In the genomic region with DNA sequence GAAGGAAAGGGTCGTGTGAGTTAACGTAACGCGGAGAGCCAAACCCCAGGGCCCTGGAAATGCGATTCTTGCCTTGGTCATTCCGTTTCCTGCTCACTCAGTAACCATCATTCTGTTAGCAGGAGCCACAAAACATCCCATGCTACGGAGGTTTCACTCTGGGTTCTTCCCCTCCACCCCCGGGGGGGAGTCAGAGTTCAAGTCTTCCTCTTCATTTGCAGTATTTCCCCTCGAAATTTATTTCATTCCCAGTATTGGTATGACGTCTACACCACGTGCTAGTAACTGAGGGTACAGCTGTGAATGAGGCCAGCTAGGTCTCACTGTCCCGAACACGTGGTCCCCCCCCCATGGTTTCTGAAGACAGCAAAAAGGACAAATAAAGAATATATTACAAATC, we compare ENCODE assay signal across 8 mouse cellular contexts. TPM values are rescaled to one million over a fixed set of nuclear protein-coding genes. Genes with fewer than 3 reads are reported as not detected.
DNase-seq lines count a peak whose midpoint lies in the region; ATAC-seq and TF ChIP-seq lines count a peak whose summit lies in the region.

No protein-coding gene starts in this region.

- H3K9me3 ChIP-seq in heart, embryonic 12.5 days (replicated peaks): no peaks in the 10 kb centered on the region
- no peaks in the 10 kb centered on the region for H3K9me3 ChIP-seq in E14TG2a.4 (ENCODE audit: low read length)
- no peaks in the 10 kb centered on the region for H3K9me3 ChIP-seq in forebrain, embryonic 13.5 days (replicated peaks)
- H3K9me3 ChIP-seq in liver, embryonic 15.5 days (replicated peaks): no peaks in the 10 kb centered on the region

- no peak for TF ChIP-seq CTCF in E14TG2a.4 (conservative IDR thresholded peaks at IDR 0.05; ENCODE audit: low read length)

- peak overlapping the region; percentile 71 for H3K4me3 ChIP-seq in heart, embryonic 12.5 days
- H3K4me3 ChIP-seq in E14TG2a.4 (replicated peaks; ENCODE audit: low read length): peak overlapping the region; percentile 88
- peak overlapping the region; percentile 84; the same call in 1 of the 2 replicates for H3K4me3 ChIP-seq in forebrain, embryonic 13.5 days
- H3K4me3 ChIP-seq in liver, embryonic 15.5 days (replicated peaks): peak overlapping the region; percentile 94

- H3K9ac ChIP-seq in heart, embryonic 12.5 days: peak overlapping the region; percentile 80; the same call in 1 of the 2 replicates
- no peak overlapping the region for H3K9ac ChIP-seq in forebrain, embryonic 13.5 days
- H3K9ac ChIP-seq in liver, embryonic 15.5 days: peak overlapping the region; percentile 88

- no peaks in the 10 kb centered on the region for H3K27me3 ChIP-seq in heart, embryonic 12.5 days (replicated peaks)
- H3K27me3 ChIP-seq in E14TG2a.4 (ENCODE audit: insufficient read depth, low read length): no peaks in the 10 kb centered on the region
- H3K27me3 ChIP-seq in forebrain, embryonic 13.5 days: no peaks in the 10 kb centered on the region
- H3K27me3 ChIP-seq in liver, embryonic 15.5 days: no peaks in the 10 kb centered on the region

- ATAC-seq in heart, embryonic 12.5 days (ENCODE audit: insufficient number of reproducible peaks, low FRiP score): no peak
- no peak for ATAC-seq in forebrain, embryonic 13.5 days
- ATAC-seq in liver, embryonic 15.5 days (ENCODE audit: insufficient read depth): no peak

- peaks cover 27% of the 10 kb centered on the region for H3K36me3 ChIP-seq in heart, embryonic 12.5 days
- peaks cover 52% of the 10 kb centered on the region for H3K36me3 ChIP-seq in E14TG2a.4 (ENCODE audit: insufficient read depth, low read length)
- H3K36me3 ChIP-seq in forebrain, embryonic 13.5 days (ENCODE audit: poor library complexity, severe bottlenecking): peaks cover 34% of the 10 kb centered on the region
- H3K36me3 ChIP-seq in liver, embryonic 15.5 days (replicated peaks): peaks cover 43% of the 10 kb centered on the region

- peak overlapping the region; percentile 91 for H3K4me2 ChIP-seq in heart, embryonic 12.5 days
- peak overlapping the region; percentile 98 for H3K4me2 ChIP-seq in forebrain, embryonic 13.5 days
- peak overlapping the region; percentile 85 for H3K4me2 ChIP-seq in liver, embryonic 15.5 days

- 63% methylated on average over 13 of the region's 13 CpGs for WGBS in heart, embryonic 12.5 days
- 88% methylated on average over 13 of the region's 13 CpGs for WGBS in forebrain, embryonic 13.5 days
- WGBS in liver, embryonic 15.5 days (ENCODE audit: insufficient replicate concordance): 39% methylated on average over 13 of the region's 13 CpGs

- H3K27ac ChIP-seq in heart, embryonic 12.5 days (ENCODE audit: poor library complexity, severe bottlenecking): no peak overlapping the region
- H3K27ac ChIP-seq in forebrain, embryonic 13.5 days: no peak overlapping the region
- H3K27ac ChIP-seq in liver, embryonic 15.5 days (replicated peaks): peak overlapping the region; percentile 91

- DNase-seq in heart, postnatal 36 days: no peak
- no peak for DNase-seq in urinary bladder, adult 2 months (ENCODE audit: low spot score)
- DNase-seq in layer of hippocampus, postnatal 10 days (ENCODE audit: low spot score in 2 of 2): no peak
- DNase-seq in left cerebral cortex, postnatal 36 days (ENCODE audit: low spot score in 2 of 2): no peak

- intact Hi-C loops in heart, postnatal 36 days (cut with DNase I): no loop called here
- intact Hi-C loops in left cerebral cortex, postnatal 36 days (cut with DNase I): no loop called here

- H3K4me1 ChIP-seq in heart, embryonic 12.5 days (replicated peaks): peaks cover 26% of the 10 kb centered on the region
- peaks cover 70% of the 10 kb centered on the region for H3K4me1 ChIP-seq in E14TG2a.4 (replicated peaks; ENCODE audit: low read depth, low read length)
- H3K4me1 ChIP-seq in forebrain, embryonic 13.5 days: peaks cover 20% of the 10 kb centered on the region
- H3K4me1 ChIP-seq in liver, embryonic 15.5 days (replicated peaks): peaks cover 50% of the 10 kb centered on the region

RNA-seq across cellular contexts. Expression of gene H2afj, which starts 1.6 kb away (rescaled TPM):
- polyA plus RNA-seq in heart, embryonic 12.5 days (2016; fragmentation: Nextera tagmentation; extraction: Ambion mirVana): 85.2 and 86.2 TPM in 2 replicates
- 10 to 100 TPM; 29.9 to 30.9 TPM for total RNA-seq in heart, postnatal 36 days (2021)
- 125 and 140 TPM in 2 replicates for polyA plus RNA-seq in forebrain, embryonic 13.5 days (2015; fragmentation: Nextera tagmentation; extraction: Ambion mirVana)
- 113 and 131 TPM in 2 replicates for polyA plus RNA-seq in liver, embryonic 15.5 days (2015; fragmentation: Nextera tagmentation; extraction: Ambion mirVana)
- 152 and 198 TPM in 2 replicates for polyA plus RNA-seq in urinary bladder, adult 2 months (2012; rRNA removed)
- total RNA-seq in layer of hippocampus, postnatal 10 days (2021): 10 to 100 TPM; 54.6 to 70.6 TPM
- 10 to 100 TPM; 55.2 to 67.5 TPM for total RNA-seq in left cerebral cortex, postnatal 36 days (2021)

RNA-seq across cellular contexts. Expression of gene Hist4h4, which starts 5.5 kb away (rescaled TPM):
- polyA plus RNA-seq in heart, embryonic 12.5 days (2016; fragmentation: Nextera tagmentation; extraction: Ambion mirVana): 0.41 and 0.45 TPM in 2 replicates
- 1 to 10 TPM; 8.2 to 8.5 TPM for total RNA-seq in heart, postnatal 36 days (2021)
- 0.97 and 1.2 TPM in 2 replicates for polyA plus RNA-seq in forebrain, embryonic 13.5 days (2015; fragmentation: Nextera tagmentation; extraction: Ambion mirVana)
- polyA plus RNA-seq in liver, embryonic 15.5 days (2015; fragmentation: Nextera tagmentation; extraction: Ambion mirVana): 0.93 and 1.2 TPM in 2 replicates
- 0.17 and 0.18 TPM in 2 replicates for polyA plus RNA-seq in urinary bladder, adult 2 months (2012; rRNA removed)
- total RNA-seq in layer of hippocampus, postnatal 10 days (2021): 10 to 100 TPM; 10.9 to 14.3 TPM
- total RNA-seq in left cerebral cortex, postnatal 36 days (2021): 10 to 100 TPM in 1 of 2 experiments, 1 to 10 TPM in 1; 9.2 to 11.7 TPM

RNA-seq across cellular contexts. Expression of gene BC049715, which starts 17.8 kb away (rescaled TPM):
- 1.5 and 2.0 TPM in 2 replicates for polyA plus RNA-seq in heart, embryonic 12.5 days (2016; fragmentation: Nextera tagmentation; extraction: Ambion mirVana)
- under 1 TPM; 0.27 to 0.36 TPM for total RNA-seq in heart, postnatal 36 days (2021)
- 0.85 and 1.9 TPM in 2 replicates for polyA plus RNA-seq in forebrain, embryonic 13.5 days (2015; fragmentation: Nextera tagmentation; extraction: Ambion mirVana)
- polyA plus RNA-seq in liver, embryonic 15.5 days (2015; fragmentation: Nextera tagmentation; extraction: Ambion mirVana): 0.71 and 1.0 TPM in 2 replicates
- 0.40 and 0.52 TPM in 2 replicates for polyA plus RNA-seq in urinary bladder, adult 2 months (2012; rRNA removed)
- total RNA-seq in layer of hippocampus, postnatal 10 days (2021): 1 to 10 TPM; 3.1 to 4.9 TPM
- total RNA-seq in left cerebral cortex, postnatal 36 days (2021): 1 to 10 TPM; 3.5 to 4.7 TPM

RNA-seq across cellular contexts. Expression of gene Wbp11, which starts 18.4 kb away (rescaled TPM):
- 90.5 and 91.8 TPM in 2 replicates for polyA plus RNA-seq in heart, embryonic 12.5 days (2016; fragmentation: Nextera tagmentation; extraction: Ambion mirVana)
- total RNA-seq in heart, postnatal 36 days (2021): 10 to 100 TPM; 63.3 to 64.1 TPM
- polyA plus RNA-seq in forebrain, embryonic 13.5 days (2015; fragmentation: Nextera tagmentation; extraction: Ambion mirVana): 94.5 and 98.8 TPM in 2 replicates
- polyA plus RNA-seq in liver, embryonic 15.5 days (2015; fragmentation: Nextera tagmentation; extraction: Ambion mirVana): 49.0 and 51.6 TPM in 2 replicates
- polyA plus RNA-seq in urinary bladder, adult 2 months (2012; rRNA removed): 31.2 and 40.7 TPM in 2 replicates
- 100 to 1,000 TPM; 109 to 110 TPM for total RNA-seq in layer of hippocampus, postnatal 10 days (2021)
- 100 to 1,000 TPM; 122 to 125 TPM for total RNA-seq in left cerebral cortex, postnatal 36 days (2021)

RNA-seq across cellular contexts. Expression of gene Smco3, which starts 25.6 kb away (rescaled TPM):
- polyA plus RNA-seq in heart, embryonic 12.5 days (2016; fragmentation: Nextera tagmentation; extraction: Ambion mirVana): not detected in 2 replicates
- total RNA-seq in heart, postnatal 36 days (2021): not detected
- not detected in 2 replicates for polyA plus RNA-seq in forebrain, embryonic 13.5 days (2015; fragmentation: Nextera tagmentation; extraction: Ambion mirVana)
- polyA plus RNA-seq in liver, embryonic 15.5 days (2015; fragmentation: Nextera tagmentation; extraction: Ambion mirVana): not detected in 2 replicates
- 0.13 and 0.14 TPM in 2 replicates for polyA plus RNA-seq in urinary bladder, adult 2 months (2012; rRNA removed)
- total RNA-seq in layer of hippocampus, postnatal 10 days (2021): 1 to 10 TPM; 2.7 to 3.5 TPM
- 1 to 10 TPM; 3.6 to 5.6 TPM for total RNA-seq in left cerebral cortex, postnatal 36 days (2021)
